Mouse (Mus musculus): Measurements from ENCODE around the gene Setdb2. TPM values are rescaled to one million over a fixed set of nuclear protein-coding genes. Genes with fewer than 3 reads are reported as not detected.
"Not testable (repeated sequence)": the region's sequence is repeated elsewhere in the genome, so short reads cannot be mapped to it uniquely, and the experiment has no call there.

The Setdb2 gene
- total RNA-seq, 2 experiments from 2014 or later: 9.9 to 10.8 TPM

GRCm38 (mm10) chr14:59390181-59390580 is 50.5 kb downstream of the Setdb2 start:
- DNase-seq (ENCODE audit: low spot score); intact Hi-C loops (cut with DNase I): not testable (repeated sequence)

- no peak for DNase-seq (ENCODE audit: low spot score)
- intact Hi-C loops (cut with DNase I): loop anchor here (2.0 kb wide), 1 partner anchor 167 kb away; no protein-coding TSS in a partner anchor
These were observed 51.2 kb downstream of the Setdb2 start for GRCm38 (mm10) chr14:59389532-59389931.

- DNase-seq (ENCODE audit: low spot score): no peak
- intact Hi-C loops (cut with DNase I): no loop called here
These were observed 70.2 kb downstream of the Setdb2 start for GRCm38 (mm10) chr14:59370348-59371068.

- intact Hi-C loops (cut with DNase I): loop anchor here (5.0 kb wide), 1 partner anchor 76 kb away; the partner anchor contains the start of genes Cab39l and Setdb2
- DNase-seq (ENCODE audit: low spot score): no peak
These were observed 74.1 kb downstream of the Setdb2 start for GRCm38 (mm10) chr14:59366386-59367105.

- intact Hi-C loops (cut with DNase I): loop anchor here (5.0 kb wide), 1 partner anchor 77 kb away; the partner anchor contains the start of genes Cab39l and Setdb2
- DNase-seq (ENCODE audit: low spot score): peak; percentile 57
These were observed 75.4 kb downstream of the Setdb2 start, which contains the start of gene Phf11d for GRCm38 (mm10) chr14:59365244-59365644. TSS of gene Phf11d (minus strand) at chr14:59365470.

Other genes starting within 250 kb of the Setdb2 start
- gene Rcbtb1, start 239.7 kb downstream of the Setdb2 start, total RNA-seq (2021): 10 to 100 TPM; 11.0 to 11.5 TPM
- gene Gm6904, start 180.7 kb downstream of the Setdb2 start, total RNA-seq (2021): not detected
- gene Phf11a, start 143.4 kb downstream of the Setdb2 start, total RNA-seq (2021): under 1 TPM in 1 of 2 experiments, not detected in 1; 0.34 TPM
- gene Phf11b, start 99.5 kb downstream of the Setdb2 start, total RNA-seq (2021): 1 to 10 TPM in 1 of 2 experiments, under 1 TPM in 1; 0.88 to 1.3 TPM
- 1 to 10 TPM; 6.9 to 8.3 TPM for gene Phf11d, start 75.4 kb downstream of the Setdb2 start, total RNA-seq (2021)
- 1 to 10 TPM in 1 of 2 experiments, under 1 TPM in 1; 0.64 to 1.1 TPM for gene Phf11c, start 45.5 kb downstream of the Setdb2 start, total RNA-seq (2021)
- 10 to 100 TPM; 21.9 to 25.5 TPM for gene Cab39l, start 88 bp upstream of the Setdb2 start, total RNA-seq (2021)
- 10 to 100 TPM; 42.6 to 45.8 TPM for gene Cdadc1, start 157.1 kb upstream of the Setdb2 start, total RNA-seq (2021)
- 1 to 10 TPM; 1.3 to 1.4 TPM for gene Shisa2, start 184.4 kb upstream of the Setdb2 start, total RNA-seq (2021)